Mouse (Mus musculus) left cerebral cortex, postnatal 25 days (tissue): ENCODE measurements around the gene Rcor2. TPM values are rescaled to one million over a fixed set of nuclear protein-coding genes. Genes with fewer than 3 reads are reported as not detected.

Experiments
- DNase-seq, 2 experiments: peaks; one replicate each; pipeline ENCODE4 v3.0.0; 2022; ENCODE audit warnings: low spot score in 2 of 2, mixed read lengths in 1 of 2
- intact Hi-C: fragments of 180-260 bp; cut with DNase I; formaldehyde crosslinking; loops from one replicate; pipeline ENCODE4 v1.15.1; 2025
- total RNA-seq, 2 experiments: library from RNA; stranded (reverse); gene quantifications; 2 replicates each; pipeline ENCODE4 v1.2.3; 2021

Gene Rcor2
- total RNA-seq, 2 experiments from 2014 or later, result 13.8 to 15.3 TPM

- DNase-seq, result peak in 1 of 2 experiments; percentile 73
- intact Hi-C loops, result no loop called here
Observed at GRCm38 (mm10) chr19:7310704-7311103, 43.6 kb downstream of the Rcor2 start.

- peak in 1 of 2 experiments; percentile 57 for DNase-seq
- intact Hi-C loops, result no loop called here
Observed at GRCm38 (mm10) chr19:7311306-7311705, 44.2 kb downstream of the Rcor2 start.

GRCm38 (mm10) chr19:7313660-7314059 lies 46.5 kb downstream of the Rcor2 start:
- no peak for DNase-seq
- intact Hi-C loops, result no loop called here

- intact Hi-C loops, result no loop called here
- DNase-seq, result peak; percentile 66 to 75
Observed at GRCm38 (mm10) chr19:7314976-7315586, 48.0 kb downstream of the Rcor2 start.

- intact Hi-C loops, result no loop called here
- no peak for DNase-seq
Observed at GRCm38 (mm10) chr19:7315587-7315984, 48.5 kb downstream of the Rcor2 start.

- intact Hi-C loops, result no loop called here
Observed at GRCm38 (mm10) chr19:7316822-7317221, 49.7 kb downstream of the Rcor2 start.

GRCm38 (mm10) chr19:7317716-7318115 lies 50.6 kb downstream of the Rcor2 start:
- no peak for DNase-seq
- intact Hi-C loops, result no loop called here

More at GRCm38 (mm10) chr19:7316822-7317221, 49.7 kb downstream of the Rcor2 start:
- no peak for DNase-seq

- intact Hi-C loops, result no loop called here
- DNase-seq, result no peak
Observed at GRCm38 (mm10) chr19:7320181-7320580, 53.1 kb downstream of the Rcor2 start.

- DNase-seq, result no peak
- intact Hi-C loops, result no loop called here
Observed at GRCm38 (mm10) chr19:7321391-7321790, 54.3 kb downstream of the Rcor2 start.

Other genes with a start within 250 kb of the Rcor2 start
- 1 to 10 TPM; 4.1 to 4.2 TPM for gene Fermt3, start 247.9 kb upstream of the Rcor2 start, total RNA-seq
- gene Stip1, start 227.4 kb upstream of the Rcor2 start, total RNA-seq, result 100 to 1,000 TPM; 191 to 206 TPM
- gene Macrod1, start 210.5 kb upstream of the Rcor2 start, total RNA-seq, result 10 to 100 TPM; 12.2 to 13.2 TPM
- gene Flrt1, start 161.6 kb upstream of the Rcor2 start, total RNA-seq, result 10 to 100 TPM; 35.3 to 38.0 TPM
- 100 to 1,000 TPM; 258 to 270 TPM for gene Otub1, start 61.0 kb upstream of the Rcor2 start, total RNA-seq
- gene Cox8a, start 49.7 kb upstream of the Rcor2 start, total RNA-seq, result 1,000 to 10,000 TPM; 1,203 to 1,264 TPM
- 10 to 100 TPM; 31.3 to 36.6 TPM for gene Naa40, start 26.1 kb upstream of the Rcor2 start, total RNA-seq
- gene Mark2, start 74.5 kb downstream of the Rcor2 start, total RNA-seq, result 100 to 1,000 TPM; 134 to 150 TPM
- gene Spindoc, start 115.7 kb downstream of the Rcor2 start, total RNA-seq, result 10 to 100 TPM; 29.0 to 32.0 TPM
- 10 to 100 TPM; 36.0 to 36.2 TPM for gene 2700081O15Rik, start 150.3 kb downstream of the Rcor2 start, total RNA-seq
- gene Rtn3, start 216.0 kb downstream of the Rcor2 start, total RNA-seq, result 100 to 1,000 TPM; 854 to 900 TPM
- gene Atl3, start 226.7 kb downstream of the Rcor2 start, total RNA-seq, result 10 to 100 TPM; 23.0 to 28.2 TPM